Mouse (Mus musculus) telencephalon, adult 2 months (tissue): ENCODE data around the gene Lrrc23.
A peak's percentile ranks its signal among the peaks of the same experiment; 100 is the strongest.
"Not testable (repeated sequence)": the region's sequence is repeated elsewhere in the genome, so short reads cannot be mapped to it uniquely, and the experiment has no call there.

ENCODE experiments used
- DNase-seq: peaks from one replicate; pipeline ENCODE4 v3.0.0-alpha.2; 2011; ENCODE audit warnings: low read depth, low spot score

Gene Lrrc23

DNA sequence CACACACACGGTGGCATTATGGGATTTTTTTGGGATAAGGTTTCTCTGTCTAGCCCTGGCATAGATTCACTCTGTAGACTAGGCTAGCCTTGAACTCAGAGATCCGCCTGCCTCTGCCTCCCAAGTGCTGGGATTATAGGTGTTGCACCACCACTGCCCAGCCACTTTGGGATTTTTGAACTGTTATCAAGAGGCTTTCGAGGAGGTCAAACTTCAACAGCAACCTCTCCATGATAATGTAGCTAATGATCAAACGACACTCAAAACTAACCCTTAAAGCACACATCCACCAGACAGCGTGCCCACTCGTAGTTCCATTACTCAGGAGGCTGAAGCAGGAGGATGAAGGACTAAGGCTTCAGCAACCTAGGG is 28.4 kb upstream of the Lrrc23 start:
- no peak for DNase-seq

DNA sequence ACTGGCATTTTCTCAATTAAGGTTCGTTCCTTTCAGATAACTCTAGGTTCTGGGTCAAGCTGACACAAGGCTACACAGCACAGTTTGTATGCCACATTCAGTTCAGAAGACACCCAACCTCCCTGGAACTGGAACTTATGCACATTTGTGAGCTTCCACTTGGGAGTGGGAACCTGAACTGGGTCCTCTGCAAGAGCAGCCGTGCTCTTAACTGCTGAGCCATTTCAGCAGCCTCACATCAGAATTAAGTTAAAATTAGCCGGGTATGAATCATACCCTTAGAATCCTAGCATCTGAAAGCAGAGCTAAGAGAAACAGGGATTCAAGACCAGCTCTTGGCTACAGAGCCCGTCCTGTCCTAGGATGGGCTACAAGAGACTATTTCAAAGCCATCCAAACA is 27.8 kb upstream of the Lrrc23 start:
- peak; percentile 65 for DNase-seq

DNA sequence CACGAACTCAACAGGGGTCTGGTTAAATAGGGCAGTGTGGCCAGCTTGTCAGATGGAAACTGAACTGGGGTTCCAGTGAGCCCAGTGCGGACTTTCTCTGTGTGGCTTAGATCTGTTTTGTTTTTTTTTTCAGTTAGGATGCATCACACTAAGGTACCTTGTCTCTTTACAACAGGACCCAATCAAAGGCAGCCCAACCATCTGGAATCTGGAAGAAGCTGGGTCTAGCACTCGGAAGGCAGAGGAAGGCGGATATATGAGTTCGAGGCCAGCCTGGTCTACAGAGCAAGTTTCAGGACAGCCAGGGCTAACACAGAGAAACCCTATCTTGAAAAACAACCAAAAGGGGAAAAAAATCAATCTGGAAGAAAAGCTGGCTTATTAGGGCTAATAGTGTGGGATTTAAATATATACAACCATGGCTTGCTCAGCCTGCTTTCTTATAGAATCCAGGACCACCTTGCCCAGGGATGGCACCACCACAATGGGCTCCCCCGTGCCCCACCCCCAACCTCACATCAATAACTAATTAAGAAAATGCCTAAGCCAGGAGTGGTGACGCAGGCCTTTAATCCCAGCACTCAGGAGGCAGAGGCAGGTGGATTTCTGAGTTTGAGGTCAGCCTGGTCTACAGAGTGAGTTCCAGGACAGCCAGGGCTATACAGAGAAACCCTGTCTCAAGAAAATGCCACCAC is 27.1 kb upstream of the Lrrc23 start:
- DNase-seq, result no peak

- DNase-seq, result peak; percentile 97
Observed at GRCm38 (mm10) chr6:124805341-124806321, 26.1 kb upstream of the Lrrc23 start.

GRCm38 (mm10) chr6:124804341-124804740 is 24.8 kb upstream of the Lrrc23 start:
- no peak for DNase-seq

DNA sequence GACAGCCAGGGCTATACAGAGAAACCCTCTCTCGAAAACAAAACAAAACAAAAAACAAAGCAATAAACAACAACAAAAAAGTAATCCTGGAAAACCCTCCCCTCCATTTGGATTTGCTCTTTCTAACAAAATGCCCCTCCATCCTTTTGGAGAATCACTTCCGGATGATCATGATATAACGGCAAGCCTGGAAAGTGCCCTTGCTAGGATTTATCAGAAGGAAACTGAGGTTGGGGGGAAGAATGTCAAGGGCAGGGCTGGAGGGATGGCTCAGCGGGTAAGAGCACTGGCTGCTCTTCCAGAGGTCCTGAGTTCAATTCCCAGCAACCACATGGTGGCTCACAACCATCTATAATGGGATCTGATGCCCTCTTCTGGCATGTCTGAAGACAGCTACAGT is 24.2 kb upstream of the Lrrc23 start:
- not testable (repeated sequence) for DNase-seq

GRCm38 (mm10) chr6:124803061-124803460 is 23.5 kb upstream of the Lrrc23 start:
- DNase-seq, result no peak

- DNase-seq, result not testable (repeated sequence)
Observed at GRCm38 (mm10) chr6:124802400-124802799, 22.9 kb upstream of the Lrrc23 start.

GRCm38 (mm10) chr6:124796200-124796599 is 16.7 kb upstream of the Lrrc23 start:
- DNase-seq, result no peak

DNA sequence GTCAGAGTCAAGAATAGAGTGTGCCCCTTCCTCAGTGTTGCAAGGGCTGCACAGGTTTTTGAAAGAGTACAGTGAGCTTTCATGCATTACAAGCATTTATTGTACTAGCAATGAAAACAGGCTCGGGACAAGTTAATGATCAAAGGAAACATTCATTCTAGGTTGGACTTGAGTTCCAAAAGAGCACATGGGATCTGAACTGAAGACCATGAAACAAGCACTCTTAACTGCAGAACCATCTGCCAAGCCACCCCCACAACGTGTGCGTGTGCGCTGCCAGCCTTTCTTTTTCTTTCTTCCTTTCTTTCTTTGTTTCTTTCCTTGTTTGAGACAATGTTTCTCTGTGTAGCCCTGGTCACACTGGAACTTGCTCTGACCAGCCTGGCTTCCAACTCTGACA is 16.3 kb upstream of the Lrrc23 start:
- no peak for DNase-seq

- no peak for DNase-seq
Observed at GRCm38 (mm10) chr6:124791911-124792310, 12.4 kb upstream of the Lrrc23 start.

DNA sequence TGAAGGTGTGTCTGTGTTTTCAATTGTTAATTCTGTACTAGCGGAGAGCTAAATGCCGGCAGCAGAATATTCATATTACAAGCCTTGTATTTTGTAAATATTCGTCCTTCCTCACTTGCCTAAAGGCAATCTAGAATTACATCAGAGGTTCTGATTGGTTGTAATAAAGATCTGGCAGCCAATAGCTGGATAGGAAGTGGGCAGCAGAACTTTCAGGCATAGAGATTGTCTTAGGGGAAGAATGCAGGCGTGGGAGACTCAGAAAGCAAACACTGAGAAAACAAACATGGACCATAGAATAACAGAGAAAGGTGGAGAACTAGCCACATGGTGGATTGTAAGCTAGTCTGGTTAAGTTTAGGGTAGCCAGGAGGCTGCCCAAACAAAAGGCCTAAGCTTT is 10.6 kb upstream of the Lrrc23 start:
- DNase-seq, result no peak

DNA sequence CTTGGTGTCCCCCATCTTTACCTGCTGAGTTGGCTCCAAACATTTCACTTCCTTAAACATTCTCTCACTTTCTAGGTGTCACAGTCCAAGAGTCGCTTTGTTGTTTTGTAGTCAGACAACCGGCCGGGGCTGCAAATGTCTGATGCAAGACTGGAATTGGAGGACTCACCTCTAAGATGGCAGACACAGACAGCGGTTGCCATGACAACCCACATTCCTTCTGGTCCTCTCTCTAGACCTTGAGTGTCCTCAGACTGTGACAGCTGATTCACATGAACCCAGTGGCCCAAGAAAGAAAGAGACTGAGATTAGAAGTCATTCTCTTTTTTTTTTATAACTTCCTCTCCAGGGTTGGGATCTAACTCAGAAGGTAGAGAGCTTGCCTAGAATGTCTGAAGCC is 10.0 kb upstream of the Lrrc23 start:
- no peak for DNase-seq

GRCm38 (mm10) chr6:124787722-124788121 is 8.2 kb upstream of the Lrrc23 start:
- DNase-seq, result no peak

GRCm38 (mm10) chr6:124786756-124787420 is 7.4 kb upstream of the Lrrc23 start:
- no peak for DNase-seq

GRCm38 (mm10) chr6:124782436-124782835 is 2.9 kb upstream of the Lrrc23 start:
- no peak for DNase-seq

DNA sequence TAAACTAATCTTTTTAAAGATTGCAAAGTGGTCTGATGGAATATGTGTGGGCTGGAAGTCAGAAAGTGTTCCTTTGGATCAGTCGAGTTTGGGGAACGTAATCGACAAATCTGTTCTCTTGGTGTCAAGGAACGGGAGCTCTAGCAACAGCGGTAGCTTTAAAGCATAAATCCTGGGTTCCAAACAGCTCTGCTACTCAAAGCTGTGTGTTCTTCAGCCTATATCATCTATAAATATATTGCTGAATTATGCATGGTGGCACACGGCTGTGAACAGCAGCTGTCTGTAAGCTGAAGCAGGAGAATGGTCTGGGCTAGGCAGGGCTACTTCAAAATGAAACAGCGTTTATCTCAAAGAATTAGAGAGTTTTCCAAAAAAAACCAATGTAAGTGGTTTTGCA is 1.4 kb upstream of the Lrrc23 start:
- DNase-seq, result no peak

DNA sequence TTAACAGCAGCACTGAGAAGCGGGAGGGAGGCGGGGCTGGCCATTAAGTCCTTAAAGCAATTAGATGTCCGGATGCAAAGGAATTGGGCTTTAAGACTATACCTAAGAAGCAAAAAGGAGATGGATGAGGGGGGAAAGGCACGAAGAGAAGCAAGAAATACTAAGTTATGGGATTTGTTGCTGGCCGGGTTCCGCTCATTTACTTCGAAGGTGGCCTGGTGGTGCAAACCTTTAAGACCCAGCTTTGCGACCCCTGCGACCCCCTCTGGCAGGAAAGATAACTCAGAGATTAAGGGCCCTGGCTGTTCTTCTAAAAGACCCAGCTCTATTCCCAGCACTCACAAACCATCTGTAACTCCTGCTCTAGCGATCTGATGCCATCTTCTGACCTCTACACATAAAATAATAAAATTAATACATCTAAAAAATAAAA is 473 bp upstream of the Lrrc23 start:
- no peak for DNase-seq

GRCm38 (mm10) chr6:124770511-124770910 is 9.0 kb downstream of the Lrrc23 start:
- no peak for DNase-seq

DNA sequence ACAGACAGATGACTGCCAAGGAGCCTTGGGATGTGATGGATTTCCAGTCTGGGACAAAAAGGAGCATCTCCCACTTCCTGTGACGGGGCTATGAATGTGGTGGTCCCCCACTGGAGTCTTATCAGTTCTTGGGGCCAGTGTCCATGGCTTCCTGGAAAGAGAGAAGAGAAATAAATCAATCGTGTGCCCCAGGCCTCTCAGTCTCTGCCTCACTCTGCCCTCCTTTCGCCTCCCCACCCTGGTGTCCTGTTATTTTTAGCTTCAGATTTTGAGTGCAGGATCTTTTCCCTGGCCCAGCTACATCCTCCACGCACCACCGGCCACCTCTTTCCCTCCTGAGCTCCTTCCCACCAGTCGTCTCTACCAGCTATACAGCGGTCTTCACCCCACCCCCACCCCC is 9.5 kb downstream of the Lrrc23 start:
- DNase-seq, result no peak

- no peak for DNase-seq
Observed at GRCm38 (mm10) chr6:124769101-124769765, 10.3 kb downstream of the Lrrc23 start, which contains the start of gene Eno2. Eno2 (minus strand) TSS chr6:124769673.

GRCm38 (mm10) chr6:124768704-124769044 is 10.9 kb downstream of the Lrrc23 start:
- DNase-seq, result no peak
